Mouse (Mus musculus): ENCODE results near the gene Fcer1g.

DNA sequence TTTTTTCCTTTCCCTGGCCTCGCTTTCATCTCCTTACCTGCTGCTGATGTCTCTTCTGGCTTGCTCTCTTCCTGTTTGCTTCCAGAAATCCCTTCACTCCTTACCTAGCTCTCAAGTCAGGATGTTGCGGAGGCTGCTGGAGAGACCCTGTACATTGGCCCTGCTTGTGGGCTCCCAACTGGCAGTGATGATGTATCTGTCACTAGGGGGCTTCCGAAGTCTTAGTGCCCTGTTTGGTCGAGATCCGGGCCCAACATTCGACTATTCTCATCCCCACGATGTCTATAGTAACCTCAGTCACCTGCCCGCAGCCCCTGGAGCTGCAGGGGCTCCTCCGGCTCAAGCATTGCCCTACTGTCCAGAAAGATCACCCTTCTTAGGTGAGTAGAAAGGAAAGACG is 37.5 kb upstream of the Fcer1g start:
- TF ChIP-seq POLR2A (IDR thresholded peaks at IDR 0.05; ENCODE audit: borderline replicate concordance, insufficient read depth, low read length) (no peak), CTCF (IDR thresholded peaks at IDR 0.05; ENCODE audit: borderline replicate concordance, insufficient read depth, low read depth, low read length) (no peak)

Measured in cerebellum, adult 2 months (tissue).